Mouse (Mus musculus) MEL (cell line): Measurements from ENCODE around the gene Psd. TPM values are rescaled to one million over a fixed set of nuclear protein-coding genes. Genes with fewer than 3 reads are reported as not detected.

ENCODE experiments used
- DNase-seq: peaks from one replicate; pipeline ENCODE4 v3.0.0; 2011; ENCODE audit warnings: low read depth, low spot score
- H3K27ac ChIP-seq: 2 replicates; pipeline ENCODE4 v1.5.1; 2012; ENCODE audit warnings: low read depth, mild to moderate bottlenecking, control low read depth, low read length, moderate library complexity; ENCODE audit not compliant: control insufficient read depth
- H3K27me3 ChIP-seq, 2 experiments: fragments of 150-350 bp in 1 of 2; sonication (generic) in 1 of 2; 2 replicates each; pipeline ENCODE4 v1.6.1; 2012; ENCODE audit warnings: low read length in 2 of 2, mild to moderate bottlenecking in 2 of 2, improper control_type of control experiment in 1 of 2, moderate library complexity in 1 of 2; ENCODE audit not compliant: insufficient read depth in 2 of 2, control insufficient read depth in 1 of 2
- H3K36me3 ChIP-seq, 2 experiments: 2 replicates each; pipeline ENCODE4 v1.6.1; 2012 to 2014; ENCODE audit warnings: low read length in 2 of 2, improper control_type of control experiment in 1 of 2, inconsistent platforms in 1 of 2, mild to moderate bottlenecking in 1 of 2; ENCODE audit not compliant: insufficient read depth in 2 of 2, control insufficient read depth in 1 of 2
- H3K4me1 ChIP-seq, 2 experiments: fragments of 150-350 bp in 1 of 2; sonication (generic) in 1 of 2; 2 replicates each; pipeline ENCODE4 v1.6.1; 2012; ENCODE audit warnings: low read length in 2 of 2, improper control_type of control experiment in 1 of 2, mild to moderate bottlenecking in 1 of 2; ENCODE audit not compliant: insufficient read depth in 2 of 2, control insufficient read depth in 1 of 2
- H3K4me3 ChIP-seq, 2 experiments: fragments of 150-350 bp in 1 of 2; sonication (generic) in 1 of 2; 2 replicates each; pipeline ENCODE4 v1.5.1; 2012; ENCODE audit warnings: low read depth in 2 of 2, low read length in 2 of 2, mild to moderate bottlenecking in 2 of 2, moderate library complexity in 2 of 2, control low read depth in 1 of 2, improper control_type of control experiment in 1 of 2; ENCODE audit not compliant: control insufficient read depth in 1 of 2, insufficient read depth in 1 of 2
- H3K79me2 ChIP-seq: 2 replicates; pipeline ENCODE4 v1.6.1; 2012; ENCODE audit warnings: mild to moderate bottlenecking, low read length, moderate library complexity; ENCODE audit not compliant: control insufficient read depth, poor library complexity, insufficient read depth
- H3K9ac ChIP-seq: 2 replicates; pipeline ENCODE4 v1.6.1; 2012; ENCODE audit warnings: low read depth, mild to moderate bottlenecking, control low read depth, low read length, moderate library complexity; ENCODE audit not compliant: control insufficient read depth, poor library complexity, severe bottlenecking
- H3K9me3 ChIP-seq: fragments of 150-350 bp; sonication (generic); replicated peaks from 2 replicates; pipeline ENCODE4 v1.6.1; 2012; ENCODE audit warnings: mild to moderate bottlenecking, low read length, improper control_type of control experiment, moderate library complexity; ENCODE audit not compliant: insufficient read depth
- BHLHE40 ChIP-seq: IDR thresholded peaks from 2 replicates; pipeline ENCODE4 v1.6.1; 2012; ENCODE audit warnings: low read depth, mild to moderate bottlenecking, inconsistent platforms, low read length, improper control_type of control experiment, borderline replicate concordance
- CHD1 ChIP-seq: IDR thresholded peaks from 2 replicates; pipeline ENCODE4 v1.6.1; 2012; ENCODE audit warnings: low read depth, mild to moderate bottlenecking, inconsistent platforms, low read length, improper control_type of control experiment
- CHD2 ChIP-seq: IDR thresholded peaks from 2 replicates; pipeline ENCODE4 v1.6.1; 2011; ENCODE audit warnings: low read length, improper control_type of control experiment
- CTCF ChIP-seq, 3 experiments: IDR thresholded peaks in 2 of 3; conservative IDR thresholded peaks in 1 of 3; 2 replicates each; pipeline ENCODE4 v1.5.1; 2011 to 2012; ENCODE audit warnings: low read length in 3 of 3, low read depth in 2 of 3, mild to moderate bottlenecking in 2 of 3, improper control_type of control experiment in 1 of 3, inconsistent platforms in 1 of 3, mixed read lengths in 1 of 3, moderate library complexity in 1 of 3; ENCODE audit not compliant: control insufficient read depth in 1 of 3, insufficient read depth in 1 of 3, poor library complexity in 1 of 3, severe bottlenecking in 1 of 3
- E2F4 ChIP-seq: IDR thresholded peaks from 2 replicates; pipeline ENCODE4 v1.6.1; 2011; ENCODE audit warnings: low read depth, low read length, improper control_type of control experiment, borderline replicate concordance
- ELF1 ChIP-seq: IDR thresholded peaks from 2 replicates; pipeline ENCODE4 v1.6.1; 2014; ENCODE audit warnings: low read depth, mild to moderate bottlenecking, inconsistent platforms, low read length, improper control_type of control experiment, moderate library complexity
- GABPA ChIP-seq: IDR thresholded peaks from 2 replicates; pipeline ENCODE4 v1.6.1; 2012; ENCODE audit warnings: low read depth, mild to moderate bottlenecking, inconsistent platforms, low read length, improper control_type of control experiment, moderate library complexity
- HCFC1 ChIP-seq: IDR thresholded peaks from 2 replicates; pipeline ENCODE4 v1.6.1; 2012; ENCODE audit warnings: low read depth, mild to moderate bottlenecking, inconsistent platforms, low read length, improper control_type of control experiment, moderate library complexity
- KAT2A ChIP-seq: conservative IDR thresholded peaks from 2 replicates; pipeline ENCODE4 v1.6.1; 2012; ENCODE audit warnings: low read depth, low read length, improper control_type of control experiment, inconsistent platforms
- MAX ChIP-seq: IDR thresholded peaks from 2 replicates; pipeline ENCODE4 v1.6.1; 2011; ENCODE audit warnings: low read length, improper control_type of control experiment
- MAZ ChIP-seq: IDR thresholded peaks from 2 replicates; pipeline ENCODE4 v1.6.1; 2012; ENCODE audit warnings: low read depth, mild to moderate bottlenecking, inconsistent platforms, low read length, improper control_type of control experiment
- MXI1 ChIP-seq: IDR thresholded peaks from 2 replicates; pipeline ENCODE4 v1.6.1; 2011; ENCODE audit warnings: mild to moderate bottlenecking, low read depth, low read length, improper control_type of control experiment
- MYC ChIP-seq: IDR thresholded peaks from 2 replicates; pipeline ENCODE4 v1.6.1; 2011; ENCODE audit warnings: low read depth, mild to moderate bottlenecking, low read length, improper control_type of control experiment, moderate library complexity
- NELFE ChIP-seq: IDR thresholded peaks from 2 replicates; pipeline ENCODE4 v1.6.1; 2011; ENCODE audit warnings: low read depth, low read length, improper control_type of control experiment
- NRF1 ChIP-seq: IDR thresholded peaks from 2 replicates; pipeline ENCODE4 v1.6.1; 2014; ENCODE audit warnings: low read depth, mild to moderate bottlenecking, inconsistent platforms, low read length, improper control_type of control experiment, moderate library complexity; ENCODE audit not compliant: poor library complexity, insufficient read depth, severe bottlenecking
- POLR2AphosphoS2 ChIP-seq: IDR thresholded peaks from 2 replicates; pipeline ENCODE4 v1.6.1; 2011; ENCODE audit warnings: low read length, improper control_type of control experiment
- POLR2AphosphoS5 ChIP-seq: IDR thresholded peaks from 2 replicates; pipeline ENCODE4 v1.6.1; 2012; ENCODE audit warnings: low read depth, borderline replicate concordance, mild to moderate bottlenecking, inconsistent platforms, low read length, moderate library complexity, mixed read lengths
- RAD21 ChIP-seq: IDR thresholded peaks from 2 replicates; pipeline ENCODE4 v1.6.1; 2011; ENCODE audit warnings: mild to moderate bottlenecking, low read depth, low read length, improper control_type of control experiment
- RCOR1 ChIP-seq: IDR thresholded peaks from 2 replicates; pipeline ENCODE4 v1.6.1; 2012; ENCODE audit warnings: low read depth, mild to moderate bottlenecking, inconsistent platforms, low read length, improper control_type of control experiment
- SIN3A ChIP-seq: IDR thresholded peaks from 2 replicates; pipeline ENCODE4 v1.6.1; 2012; ENCODE audit warnings: low read length, improper control_type of control experiment, inconsistent platforms
- SMC3 ChIP-seq: IDR thresholded peaks from 2 replicates; pipeline ENCODE4 v1.6.1; 2011; ENCODE audit warnings: low read depth, low read length, improper control_type of control experiment
- TAL1 ChIP-seq: IDR thresholded peaks from 2 replicates; pipeline ENCODE4 v1.6.1; 2012; ENCODE audit warnings: mild to moderate bottlenecking, inconsistent platforms, low read length, moderate library complexity, mixed read lengths
- TBP ChIP-seq: IDR thresholded peaks from 2 replicates; pipeline ENCODE4 v1.8.0; 2011; ENCODE audit warnings: low read depth, low read length, improper control_type of control experiment
- TCF12 ChIP-seq: IDR thresholded peaks from 2 replicates; pipeline ENCODE4 v1.6.1; 2014; ENCODE audit warnings: low read depth, mild to moderate bottlenecking, inconsistent platforms, low read length, improper control_type of control experiment, moderate library complexity
- UBTF ChIP-seq: IDR thresholded peaks from 2 replicates; pipeline ENCODE4 v1.6.1; 2012; ENCODE audit warnings: low read depth, mild to moderate bottlenecking, inconsistent platforms, low read length, improper control_type of control experiment, moderate library complexity, borderline replicate concordance; ENCODE audit not compliant: insufficient read depth
- ZKSCAN1 ChIP-seq: IDR thresholded peaks from 2 replicates; pipeline ENCODE4 v1.6.1; 2012; ENCODE audit warnings: low read depth, mild to moderate bottlenecking, inconsistent platforms, low read length, improper control_type of control experiment, moderate library complexity
- ZMIZ1 ChIP-seq: IDR thresholded peaks from 2 replicates; pipeline ENCODE4 v1.6.1; 2012; ENCODE audit warnings: low read depth, mild to moderate bottlenecking, inconsistent platforms, low read length, improper control_type of control experiment, moderate library complexity
- ZNF384 ChIP-seq: IDR thresholded peaks from 2 replicates; pipeline ENCODE4 v1.6.1; 2012; ENCODE audit warnings: low read depth, mild to moderate bottlenecking, inconsistent platforms, low read length, improper control_type of control experiment
- polyA plus RNA-seq, 2 experiments: library from polyadenylated mRNA; stranded (reverse) in 1 of 2; unstranded in 1 of 2; fragments of >175 nt in 1 of 2; fragments of >200 nt in 1 of 2; gene quantifications; 2 replicates each; pipeline versions ENCODE4 v1.2.1 to v1.2.4; 2012; ENCODE audit warnings: low replicate concordance in 2 of 2, low read depth in 1 of 2; ENCODE audit not compliant: insufficient read length in 2 of 2, insufficient read depth in 1 of 2, missing spikeins in 1 of 2
- total RNA-seq: library from RNA; depleted of rRNA; stranded (reverse); fragments of 300-350 nt; gene quantifications from 2 replicates; pipeline ENCODE4 v1.2.3, GENCODE M21; 2012

Psd gene
- total and polyA plus RNA-seq, 3 experiments, result 4.5 to 17.2 TPM; not detected in 1

DNA sequence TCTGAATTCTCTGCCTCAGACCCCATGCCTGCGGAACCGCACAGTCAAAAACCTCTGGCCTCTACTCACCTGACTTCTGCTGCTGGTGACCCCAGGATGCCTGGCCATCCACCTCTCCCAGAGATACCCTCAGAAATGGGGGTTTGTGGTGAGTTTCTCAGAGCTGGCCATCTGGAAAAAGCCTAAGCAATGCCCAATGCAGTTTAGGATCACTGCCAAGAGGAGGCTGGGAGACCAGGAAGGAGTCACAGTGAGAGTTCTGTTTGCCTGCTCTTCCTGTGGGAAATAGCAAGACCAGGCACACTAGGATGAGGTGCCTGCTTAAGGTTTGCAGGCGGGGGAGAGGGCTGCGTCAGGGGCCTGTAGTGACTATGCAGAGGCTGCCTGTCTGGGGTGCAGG lies 42.3 kb downstream of the Psd start:
- H3K27ac ChIP-seq, result no peak overlapping the region
- peaks cover 0 to 2% of the 10 kb centered on the region in 2 experiments; a peak in 2 of 4 replicates for H3K36me3 ChIP-seq
- no peak for TF ChIP-seq TCF12
- no peak for TF ChIP-seq GABPA
- no peak for TF ChIP-seq SIN3A
- TF ChIP-seq POLR2AphosphoS2, result no peak
- TF ChIP-seq TAL1, result no peak
- no peak for TF ChIP-seq ZMIZ1
- TF ChIP-seq POLR2AphosphoS5, result no peak
- no peak for TF ChIP-seq HCFC1
- TF ChIP-seq MYC, result no peak
- no peak for TF ChIP-seq TBP
- TF ChIP-seq CTCF (IDR thresholded peaks at IDR 0.05 in 2 of 3, conservative IDR thresholded peaks at IDR 0.05 in 1 of 3; ENCODE audit: control insufficient read depth in 1 of 3, insufficient read depth in 1 of 3, low read depth in 2 of 3, low read length in 3 of 3, poor library complexity in 1 of 3, severe bottlenecking in 1 of 3), result no peak
- TF ChIP-seq ELF1, result no peak
- H3K27me3 ChIP-seq, result no peaks in the 10 kb centered on the region
- H3K79me2 ChIP-seq, result no peaks in the 10 kb centered on the region
- H3K9ac ChIP-seq, result no peak overlapping the region
- no peaks in the 10 kb centered on the region for H3K4me1 ChIP-seq
- H3K9me3 ChIP-seq, result no peaks in the 10 kb centered on the region
- no peak overlapping the region for H3K4me3 ChIP-seq
- no peak for DNase-seq

DNA sequence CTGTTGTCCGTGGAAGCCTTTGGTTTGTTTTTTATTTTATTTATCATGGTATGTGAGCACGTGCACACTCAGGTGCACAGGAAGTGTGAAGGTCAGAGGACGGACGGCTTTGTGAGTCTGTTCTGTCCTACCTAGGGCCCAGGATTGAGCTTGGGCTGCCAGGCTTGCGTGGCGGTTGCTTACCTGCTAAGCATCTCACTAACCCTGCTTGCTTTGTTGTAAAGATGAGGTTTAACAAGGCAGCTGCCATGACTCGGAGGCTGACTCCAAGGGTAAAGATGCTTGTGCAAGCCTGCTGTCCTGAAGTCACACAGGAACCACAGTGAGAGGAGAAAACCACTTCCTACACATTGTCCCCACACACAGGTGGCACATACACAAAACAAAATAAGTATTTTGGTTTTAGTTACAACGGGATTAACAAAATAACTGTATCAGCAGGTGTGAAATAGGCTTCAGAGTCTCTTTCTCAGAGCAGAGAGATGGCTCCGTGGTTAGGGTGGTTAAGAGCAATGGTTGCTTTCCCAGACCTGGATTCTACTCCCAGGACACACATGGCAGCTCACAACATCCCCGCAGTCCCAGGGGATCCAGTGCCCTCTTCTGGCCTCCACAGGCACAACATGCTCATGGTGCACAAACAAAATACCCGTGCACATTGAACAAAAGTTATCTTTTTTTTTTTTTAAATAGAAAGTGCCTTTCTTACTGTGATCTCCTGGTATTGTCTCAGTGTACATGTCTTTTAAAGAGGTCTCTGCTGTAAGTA lies 44.7 kb downstream of the Psd start:
- no peak overlapping the region for H3K27ac ChIP-seq
- peaks cover 0 to 2% of the 10 kb centered on the region in 2 experiments; a peak in 2 of 4 replicates for H3K36me3 ChIP-seq
- TF ChIP-seq SMC3, result peak; percentile 36
- no peak for TF ChIP-seq SIN3A
- TF ChIP-seq E2F4, result no peak
- no peak for TF ChIP-seq KAT2A
- TF ChIP-seq ZNF384, result no peak
- no peak for TF ChIP-seq RCOR1
- TF ChIP-seq ZKSCAN1, result no peak
- no peak for TF ChIP-seq UBTF
- no peak for TF ChIP-seq TBP
- no peak for TF ChIP-seq POLR2AphosphoS5
- no peak for TF ChIP-seq NRF1
- no peak for TF ChIP-seq ELF1
- TF ChIP-seq MAX, result no peak
- TF ChIP-seq CHD2, result no peak
- TF ChIP-seq MYC, result no peak
- TF ChIP-seq CTCF (IDR thresholded peaks at IDR 0.05 in 2 of 3, conservative IDR thresholded peaks at IDR 0.05 in 1 of 3; ENCODE audit: control insufficient read depth in 1 of 3, insufficient read depth in 1 of 3, low read depth in 2 of 3, low read length in 3 of 3, poor library complexity in 1 of 3, severe bottlenecking in 1 of 3), result peak; percentile 44 to 59 (median 49)
- TF ChIP-seq HCFC1, result no peak
- no peak for TF ChIP-seq NELFE
- TF ChIP-seq TCF12, result no peak
- peak; percentile 23 for TF ChIP-seq RAD21
- TF ChIP-seq TAL1, result no peak
- TF ChIP-seq BHLHE40, result no peak
- TF ChIP-seq CHD1, result no peak
- TF ChIP-seq MXI1, result no peak
- TF ChIP-seq MAZ, result no peak

More for the DNA sequence above, 44.7 kb downstream of the Psd start:
- Histone ChIP-seq H3K9me3 (no peaks in the 10 kb centered on the region), H3K79me2 (no peaks in the 10 kb centered on the region), H3K4me1 (no peaks in the 10 kb centered on the region), H3K9ac (no peak overlapping the region), H3K27me3 (no peaks in the 10 kb centered on the region), H3K4me3 (no peak overlapping the region)
- DNase-seq, result peak; percentile 27
